Mouse (Mus musculus): ENCODE data around the gene Ccl5.
"Not testable (repeated sequence)": the region's sequence is repeated elsewhere in the genome, so short reads cannot be mapped to it uniquely, and the experiment has no call there.

Gene Ccl5

DNA sequence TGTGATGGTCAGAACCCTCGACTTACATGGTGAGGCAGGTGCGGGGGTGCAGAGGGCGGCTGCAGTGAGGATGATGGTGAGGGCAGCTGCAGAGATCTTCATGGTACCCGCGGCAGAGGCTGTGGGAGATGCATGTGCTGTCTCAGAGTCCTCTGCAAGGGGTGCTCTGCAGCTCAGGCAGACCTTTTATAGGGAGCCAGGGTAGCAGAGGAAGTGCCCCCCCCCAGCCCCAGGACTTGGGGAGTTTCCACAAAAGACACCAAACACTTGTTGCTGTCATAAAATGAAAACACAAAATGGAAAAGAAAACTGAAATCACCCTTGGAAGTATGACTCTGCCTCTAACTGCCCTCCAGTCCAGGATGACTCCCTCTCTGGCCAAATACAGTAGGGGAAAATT, at the start of gene Ccl5:
Gene Ccl5, minus strand, starts transcription at position 159 of the 400 bp plus-strand sequence.
- no peak for DNase-seq (ENCODE audit: low spot score in 2 of 2)

DNA sequence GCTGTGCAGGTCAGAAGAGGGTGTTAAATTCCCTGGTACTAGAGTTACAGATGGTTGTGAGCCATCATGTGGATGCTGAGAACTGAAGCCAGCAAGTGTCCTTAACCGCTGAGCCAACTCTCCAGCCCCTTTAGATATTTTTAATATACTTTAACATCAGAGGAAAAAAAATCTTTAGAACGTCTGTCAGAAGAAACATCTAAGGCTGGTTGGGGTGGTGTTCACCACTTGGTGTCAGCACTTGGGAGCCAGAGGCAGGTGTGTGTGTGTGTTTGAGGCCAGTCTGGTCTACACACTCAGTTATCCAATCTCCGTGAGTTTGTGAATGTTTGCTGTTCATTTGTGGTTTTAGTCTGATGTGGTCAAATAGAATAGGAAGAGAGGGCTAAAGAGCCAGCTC, 48.7 kb upstream of the Ccl5 start:
- no peak for DNase-seq (ENCODE audit: low spot score in 2 of 2)

DNA sequence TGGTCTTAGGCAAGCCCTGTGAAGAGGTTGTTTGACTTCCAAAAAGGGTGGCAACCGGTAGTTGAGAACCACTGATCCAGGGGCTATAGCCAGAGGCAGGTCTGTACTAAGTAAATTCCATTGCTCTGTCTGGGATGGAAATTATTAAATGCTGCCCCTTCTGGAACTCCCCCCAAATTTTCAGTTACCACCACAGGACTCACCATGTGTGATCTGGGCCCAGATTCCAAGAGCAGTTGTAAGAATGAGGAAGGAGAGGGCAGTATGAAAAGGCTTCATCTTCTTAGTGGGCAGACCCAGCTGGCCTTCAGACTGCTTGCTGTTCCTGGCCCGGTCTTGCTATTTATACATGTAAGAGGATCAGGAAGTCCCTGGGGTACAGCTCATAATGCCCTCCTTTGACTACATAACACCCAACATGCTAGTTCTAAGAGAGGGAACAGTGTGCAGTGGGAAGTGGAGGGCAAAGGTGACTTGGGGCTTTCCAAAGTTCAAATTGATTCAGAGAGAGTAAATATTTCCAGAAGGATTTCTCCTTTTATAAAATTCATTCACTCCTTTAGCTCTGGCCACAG, 48.0 kb upstream of the Ccl5 start, which contains the start of gene Ccl9:
Gene Ccl9, minus strand, starts transcription at position 451 of the 575 bp plus-strand sequence.
- peak; percentile 26 to 48 for DNase-seq (ENCODE audit: low spot score in 2 of 2)

DNA sequence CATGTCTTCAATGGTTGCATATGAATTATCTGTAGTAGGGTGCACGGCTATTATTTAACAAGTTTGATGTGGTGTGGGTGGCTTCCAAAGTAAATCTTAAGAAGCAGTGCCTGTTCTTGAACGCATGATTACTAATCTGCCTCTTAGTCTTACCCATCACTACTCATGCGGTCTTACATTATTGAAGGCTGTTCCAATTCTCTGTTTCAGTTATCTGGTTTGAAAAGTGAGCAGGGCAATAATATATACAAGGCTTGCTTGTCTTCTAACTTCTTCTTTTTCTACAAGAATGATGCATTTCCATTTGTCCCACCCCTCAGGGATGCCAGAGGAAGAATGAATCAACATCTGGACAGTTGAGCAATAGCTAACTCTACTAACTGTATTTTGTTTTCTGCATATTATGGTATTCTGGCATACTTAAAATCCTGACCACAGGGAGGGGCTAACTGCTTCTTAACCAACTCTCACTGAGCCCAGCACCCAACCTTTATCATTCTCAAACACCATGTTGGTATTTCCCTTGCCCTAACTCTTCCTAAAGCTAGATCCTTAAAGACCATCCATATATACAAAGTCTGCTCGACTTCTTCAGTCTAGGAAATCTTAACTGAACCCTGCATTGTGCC, 46.7 kb upstream of the Ccl5 start:
- DNase-seq (ENCODE audit: low spot score in 2 of 2) = peak; percentile 27 to 36

DNA sequence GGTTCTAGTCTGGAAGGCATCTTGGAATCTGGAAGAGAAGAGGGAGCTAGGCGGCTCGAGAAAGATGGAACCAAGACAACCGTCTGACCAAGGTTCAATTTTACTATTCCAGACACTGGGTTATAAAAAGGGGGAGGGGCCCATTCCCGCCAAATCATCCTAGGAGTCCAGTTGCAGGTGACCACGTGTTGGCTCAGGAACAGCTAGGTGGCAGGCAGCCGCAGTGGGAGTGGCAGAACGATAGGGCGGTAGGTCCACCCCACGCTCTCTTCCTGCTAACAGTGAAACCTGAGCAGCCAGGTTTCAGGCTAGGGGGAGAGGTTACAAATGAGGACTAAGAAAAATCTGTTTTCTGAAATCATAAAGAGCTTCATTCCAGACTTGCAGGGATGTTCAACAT, 42.5 kb upstream of the Ccl5 start:
- DNase-seq (ENCODE audit: low spot score in 2 of 2) = no peak

DNA sequence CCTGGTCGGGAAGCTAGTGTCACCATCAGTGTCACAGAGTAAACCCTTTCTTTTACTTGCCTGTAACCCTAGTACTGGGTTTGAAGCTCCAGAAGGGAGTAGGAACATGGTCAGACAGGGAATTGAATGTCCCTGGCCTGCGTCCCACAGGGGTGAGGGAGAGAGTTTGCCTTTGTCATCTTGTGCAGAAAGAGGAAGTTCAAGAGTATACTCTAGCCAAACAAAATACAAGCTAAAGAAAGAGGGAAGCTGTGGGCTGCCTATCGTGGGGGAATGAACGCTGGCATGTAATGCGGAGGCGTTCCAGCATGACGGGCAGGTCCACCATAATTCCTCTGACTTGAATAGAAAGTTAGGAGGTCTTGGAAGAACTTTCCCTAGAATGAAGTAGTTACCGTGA, 41.9 kb upstream of the Ccl5 start:
- peak; percentile 54 to 74 for DNase-seq (ENCODE audit: low spot score in 2 of 2)

DNA sequence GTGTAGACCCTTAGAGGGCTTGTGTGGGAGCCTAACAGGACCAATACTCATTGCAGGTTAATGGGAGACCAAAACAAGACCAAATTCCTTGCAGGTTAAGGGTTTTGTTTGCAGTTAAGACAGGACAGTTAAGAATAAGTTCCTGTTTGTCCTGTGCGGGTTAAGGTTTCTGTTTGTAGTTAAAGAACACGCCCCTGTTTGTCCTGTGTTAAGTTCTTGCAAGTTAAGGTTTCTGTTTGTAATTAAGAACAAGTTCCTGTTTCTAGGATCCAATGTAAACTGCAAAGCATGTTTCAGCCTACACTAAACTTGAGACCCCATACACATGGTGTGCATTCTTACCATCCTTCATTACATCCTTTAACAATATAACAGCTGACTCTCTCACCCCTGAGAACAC, 39.9 kb upstream of the Ccl5 start:
- DNase-seq (ENCODE audit: low spot score in 2 of 2) = no peak

DNA sequence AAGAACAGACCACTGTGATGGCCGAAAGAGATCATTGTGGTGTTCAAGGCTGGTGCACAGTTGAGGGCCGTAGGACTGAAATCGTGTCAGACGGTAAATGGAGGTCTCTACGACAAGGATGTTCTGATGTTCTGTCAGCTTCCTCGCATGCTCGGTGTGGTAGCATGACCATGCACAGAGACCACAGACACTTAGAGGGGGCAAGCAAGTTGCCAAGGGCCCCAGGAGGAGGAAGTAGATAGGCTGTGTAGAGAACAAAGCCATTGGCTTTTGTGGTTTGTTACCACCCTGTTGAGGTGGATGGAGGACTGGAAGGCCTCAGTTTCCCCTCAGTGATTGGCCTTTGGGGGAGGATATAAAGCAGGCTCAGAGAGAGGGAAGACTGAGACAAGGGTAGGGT, 38.9 kb upstream of the Ccl5 start:
- no peak for DNase-seq (ENCODE audit: low spot score in 2 of 2)

DNA sequence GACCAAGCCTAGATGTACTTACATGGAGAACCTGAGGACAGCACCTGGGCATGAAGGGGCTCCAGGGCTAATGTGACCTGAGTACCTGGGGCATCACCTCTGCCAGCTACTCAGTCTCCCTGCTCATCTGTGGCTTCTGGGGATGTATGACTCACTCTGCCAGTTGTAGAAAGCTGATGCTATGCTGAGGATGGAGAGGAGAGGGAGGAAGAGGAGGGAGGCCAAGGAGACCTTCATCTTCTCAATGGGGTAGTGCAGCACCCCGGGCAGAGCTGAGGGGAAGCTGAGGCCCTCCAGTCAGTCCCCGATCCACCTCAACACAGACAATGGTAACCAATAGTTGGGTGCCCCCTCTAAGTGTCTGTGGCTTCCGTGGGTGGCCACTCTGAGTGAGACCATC, 38.5 kb upstream of the Ccl5 start:
- DNase-seq (ENCODE audit: low spot score in 2 of 2) = no peak

DNA sequence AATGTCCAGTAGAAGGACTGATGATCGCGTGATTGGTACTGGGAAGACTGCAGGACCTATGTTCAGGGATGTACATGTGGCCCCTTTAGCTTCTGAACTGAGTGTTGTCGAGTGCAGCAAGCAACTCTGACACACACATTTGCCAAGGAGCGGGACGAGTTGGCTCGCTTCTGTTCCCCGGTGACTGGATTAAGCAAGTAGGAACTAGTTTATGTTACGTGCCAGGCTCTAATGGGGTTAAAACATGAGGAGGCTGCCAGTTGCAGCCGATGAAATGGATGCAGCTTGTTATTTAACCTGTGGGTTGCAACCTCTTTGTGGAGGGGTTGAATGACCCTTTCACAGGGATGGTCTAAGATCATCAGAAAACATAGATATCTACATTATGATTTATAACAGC, 37.7 kb upstream of the Ccl5 start:
- DNase-seq (ENCODE audit: low spot score in 2 of 2) = no peak

DNA sequence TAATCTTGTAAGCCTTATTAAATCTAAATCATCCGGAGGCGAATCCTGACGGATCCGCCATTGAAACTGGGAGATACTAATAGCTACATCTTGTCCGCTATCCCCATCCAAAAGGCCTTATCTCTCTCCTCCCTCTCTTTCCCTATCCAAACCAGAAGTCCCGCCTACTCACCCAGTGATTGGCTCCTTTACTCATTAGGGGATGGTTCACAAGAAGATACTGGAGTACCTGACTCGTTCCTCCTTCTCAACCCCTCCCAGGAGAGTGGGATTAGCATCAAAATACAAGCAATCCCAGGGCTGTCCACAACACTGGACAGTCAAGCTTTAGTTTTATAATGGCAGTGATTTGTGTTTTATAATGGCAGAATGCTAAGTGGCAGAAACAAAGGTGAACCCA, 37.0 kb upstream of the Ccl5 start:
- no peak for DNase-seq (ENCODE audit: low spot score in 2 of 2)

DNA sequence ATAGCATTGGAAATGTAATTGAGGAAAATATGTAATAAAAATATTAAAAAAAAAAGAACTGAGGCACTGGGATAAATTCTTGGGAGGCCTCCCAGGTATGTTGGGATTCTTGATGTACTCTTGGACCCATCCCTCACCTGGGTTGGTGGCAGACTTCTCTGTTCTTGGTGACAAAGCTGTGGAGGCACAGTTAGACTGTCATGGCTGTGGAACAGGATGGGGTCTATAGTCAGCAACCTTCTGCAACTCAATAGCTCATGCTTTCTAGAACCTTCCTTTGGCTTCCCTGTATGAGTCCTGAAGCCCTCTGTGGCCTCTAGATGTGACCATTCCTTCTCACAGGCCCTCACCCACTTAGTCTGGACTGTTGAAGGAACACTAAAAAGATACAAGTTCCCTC, 36.3 kb upstream of the Ccl5 start:
- no peak for DNase-seq (ENCODE audit: low spot score in 2 of 2)

DNA sequence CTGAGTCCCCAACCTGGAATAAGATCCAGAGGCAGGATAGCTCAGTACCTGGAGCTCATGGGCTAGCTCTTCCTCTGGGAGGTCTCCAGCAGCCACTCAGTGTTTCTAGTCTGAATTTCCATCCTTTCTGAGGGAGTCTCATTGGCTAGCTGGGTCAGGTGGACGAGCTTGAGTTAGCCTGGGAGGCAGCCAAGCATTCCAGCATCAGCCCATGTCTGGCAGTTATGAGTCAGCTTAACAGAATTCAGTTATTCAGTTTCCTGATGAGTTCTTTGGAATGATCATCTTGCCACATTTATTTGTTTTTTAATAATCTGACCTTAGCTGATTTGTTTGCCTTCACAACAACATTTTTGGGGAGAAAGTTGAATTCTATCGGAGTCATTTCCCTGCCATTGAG, 33.4 kb upstream of the Ccl5 start:
- DNase-seq (ENCODE audit: low spot score in 2 of 2) = peak in 1 of 2 experiments; percentile 34

DNA sequence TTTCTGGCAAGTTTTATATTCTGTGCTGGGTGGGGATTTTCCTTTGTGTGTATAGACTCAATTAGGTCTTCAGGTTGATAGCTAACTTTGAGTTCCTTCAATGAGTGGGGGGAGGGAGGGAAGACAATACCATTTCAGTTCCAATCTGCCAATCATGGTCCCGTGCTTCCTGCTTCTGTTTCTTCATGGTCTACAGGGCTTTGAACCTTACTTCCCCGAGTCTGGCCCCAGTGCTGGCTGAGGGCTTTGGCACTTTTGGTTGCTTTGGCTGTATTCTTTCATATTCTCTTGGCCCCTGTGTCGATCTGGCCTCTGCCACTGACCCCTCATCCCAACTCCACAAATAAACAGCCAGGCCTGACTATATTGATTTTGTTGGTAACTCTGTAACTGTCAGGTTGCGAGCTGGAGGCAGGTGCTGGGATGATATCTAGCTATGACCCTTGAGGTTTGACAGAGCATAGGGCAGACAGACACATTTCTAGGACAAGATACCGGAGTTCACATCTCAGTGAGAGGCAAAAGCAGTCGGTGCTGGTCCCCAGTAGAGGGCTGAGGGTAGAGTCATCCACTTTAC, 32.1 kb upstream of the Ccl5 start:
- no peak for DNase-seq (ENCODE audit: low spot score in 2 of 2)

DNA sequence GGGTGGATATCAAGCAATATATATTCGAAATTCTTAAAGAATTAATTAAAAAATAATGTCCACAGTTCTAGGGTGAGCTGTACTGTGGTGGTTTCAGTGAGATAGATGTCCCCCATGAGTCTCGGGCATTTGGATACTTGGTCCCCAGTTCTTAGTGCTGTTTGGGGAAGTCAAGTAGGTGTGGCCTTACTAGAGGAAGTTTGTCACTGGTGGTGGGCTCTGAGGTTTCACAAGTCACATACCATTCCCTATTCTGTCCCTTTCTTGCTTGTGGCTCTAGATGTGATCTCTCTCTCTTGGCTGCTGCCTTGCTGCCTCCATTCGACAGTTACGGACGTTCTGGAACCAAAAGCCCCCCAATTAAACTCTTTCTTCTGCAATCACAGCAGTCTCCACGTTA, 30.1 kb upstream of the Ccl5 start:
- no peak for DNase-seq (ENCODE audit: low spot score in 2 of 2)

DNA sequence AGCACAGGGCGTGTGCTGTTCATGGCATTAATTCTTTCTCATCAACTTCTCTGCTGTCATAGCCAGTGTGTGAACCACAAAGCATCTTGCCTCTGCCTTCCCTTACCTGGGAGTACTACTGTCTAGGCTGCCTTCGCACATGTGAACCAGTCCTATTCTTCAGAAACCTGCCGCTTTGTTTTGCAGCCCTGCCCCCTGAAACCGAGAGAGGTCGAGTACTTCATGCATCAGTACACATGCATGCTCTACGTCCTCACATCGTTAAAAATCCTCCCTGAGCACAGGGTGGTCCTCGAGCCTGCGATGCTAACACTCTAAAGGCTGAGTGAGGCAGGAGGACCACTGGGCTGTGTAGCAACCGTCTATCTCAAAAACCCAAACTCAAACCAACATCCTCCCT, 26.8 kb upstream of the Ccl5 start:
- DNase-seq (ENCODE audit: low spot score in 2 of 2) = no peak

DNA sequence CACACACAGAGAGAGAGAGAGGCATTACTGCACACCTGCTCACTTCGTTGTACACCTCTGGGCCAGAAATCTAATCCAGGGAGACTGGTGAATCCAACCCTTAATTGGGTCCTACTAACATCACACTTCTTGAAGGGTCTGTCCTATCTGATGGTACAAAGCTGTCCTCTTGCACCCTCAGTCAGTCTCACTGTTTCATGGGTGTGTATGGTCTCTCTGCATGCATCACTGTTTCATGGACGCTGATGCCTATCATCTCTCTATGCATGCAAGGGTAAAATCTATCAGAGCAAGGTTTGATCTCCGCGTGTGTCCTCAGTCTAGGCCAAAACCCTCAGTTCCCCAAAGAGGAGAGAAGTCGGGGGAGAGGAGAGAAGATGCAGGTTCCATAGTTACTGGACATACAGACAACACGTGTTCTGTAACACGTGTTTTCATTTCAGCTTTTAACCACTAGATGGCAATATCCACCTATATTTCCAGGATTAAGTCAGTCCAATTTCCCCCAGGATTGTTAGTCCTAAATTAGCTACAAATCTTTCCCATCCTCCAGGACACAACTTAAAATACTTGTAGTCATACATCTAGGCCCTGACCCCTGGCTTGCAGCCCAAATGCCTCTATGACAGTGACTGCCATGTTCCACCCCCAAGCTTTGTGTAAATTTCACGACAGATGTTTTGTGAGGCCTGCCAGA, 25.9 kb upstream of the Ccl5 start:
- peak; percentile 36 to 40 for DNase-seq (ENCODE audit: low spot score in 2 of 2)

DNA sequence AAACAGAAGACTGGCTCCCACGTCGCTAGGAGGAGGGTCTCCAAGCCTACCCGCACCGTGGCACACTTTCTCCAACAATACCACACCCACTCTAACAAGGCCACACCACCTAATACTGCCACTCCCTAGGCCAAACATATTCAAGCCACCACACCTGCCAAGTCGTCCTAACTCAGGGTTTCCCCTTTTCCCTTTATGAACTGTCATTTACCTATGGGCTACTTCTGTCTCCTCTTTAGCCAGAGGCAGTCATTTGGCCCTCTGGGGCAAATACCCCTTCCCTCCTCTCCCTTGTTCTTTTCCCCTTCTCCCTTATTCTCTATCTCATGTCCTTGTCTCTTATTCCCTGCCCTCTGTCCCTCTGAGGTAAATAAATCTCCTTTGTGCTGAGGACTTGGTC, 21.4 kb upstream of the Ccl5 start:
- DNase-seq (ENCODE audit: low spot score in 2 of 2) = no peak

DNA sequence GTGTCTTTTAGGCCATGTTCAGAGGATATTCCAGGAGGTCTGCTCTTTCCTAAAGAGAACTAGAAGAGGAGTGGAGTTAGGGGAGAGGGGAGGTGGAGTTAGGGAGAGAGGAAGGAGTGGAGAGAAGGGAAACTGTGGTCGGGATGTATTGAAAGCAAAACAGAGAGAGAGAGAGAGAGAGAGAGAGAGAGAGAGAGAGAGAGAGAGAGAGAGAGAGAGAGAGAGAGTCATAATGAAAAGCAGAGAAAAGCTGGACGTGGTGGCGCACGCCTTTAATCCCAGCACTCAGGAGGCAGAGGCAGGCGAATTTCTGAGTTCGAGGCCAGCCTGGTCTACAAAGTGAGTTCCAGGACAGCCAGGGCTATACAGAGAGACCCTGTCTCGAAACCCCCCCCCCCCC, 20.7 kb upstream of the Ccl5 start:
- not testable (repeated sequence) for DNase-seq (ENCODE audit: low spot score in 2 of 2)

DNA sequence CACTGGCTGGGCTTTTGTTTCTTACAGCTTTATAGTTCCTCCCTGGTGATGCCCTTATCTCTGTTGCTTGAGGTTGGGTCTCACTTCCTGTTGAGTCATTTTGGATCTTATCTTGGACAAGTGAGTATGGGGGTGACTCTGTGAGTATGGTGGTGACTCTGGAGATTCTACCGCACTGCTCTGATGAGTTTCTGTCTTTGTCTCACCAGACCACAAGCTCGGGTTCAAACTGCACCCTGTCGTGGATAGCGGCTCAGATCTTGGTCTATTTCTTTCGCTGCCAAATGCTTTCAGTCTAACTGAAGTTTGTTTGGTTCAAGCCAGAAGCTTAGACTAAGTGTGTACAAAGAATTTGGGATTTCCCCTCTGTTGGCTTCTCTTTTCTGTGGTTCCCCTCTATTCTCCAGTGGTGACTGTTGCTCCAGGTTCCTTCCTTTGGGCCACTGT, 19.9 kb upstream of the Ccl5 start:
- DNase-seq (ENCODE audit: low spot score in 2 of 2) = no peak

DNA sequence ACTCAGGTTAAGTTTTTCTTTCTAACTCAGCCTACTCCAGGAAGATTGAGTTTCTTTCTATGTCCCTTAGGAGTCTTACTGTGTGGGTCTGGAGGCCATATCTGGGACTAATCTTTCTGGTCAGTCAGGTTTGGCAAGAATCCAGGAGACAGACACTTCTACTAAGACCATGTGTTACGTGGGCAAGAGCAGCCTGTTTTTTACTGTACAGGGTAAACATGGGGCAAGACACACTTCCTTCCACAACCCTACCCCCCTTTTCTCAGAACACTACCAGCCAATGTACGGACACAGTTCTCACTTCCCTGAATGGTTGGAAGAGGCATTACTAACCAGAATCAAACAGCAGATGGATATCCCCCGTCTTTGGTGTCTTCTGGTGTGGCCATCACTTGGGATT, 13.9 kb upstream of the Ccl5 start:
- no peak for DNase-seq (ENCODE audit: low spot score in 2 of 2)

DNA sequence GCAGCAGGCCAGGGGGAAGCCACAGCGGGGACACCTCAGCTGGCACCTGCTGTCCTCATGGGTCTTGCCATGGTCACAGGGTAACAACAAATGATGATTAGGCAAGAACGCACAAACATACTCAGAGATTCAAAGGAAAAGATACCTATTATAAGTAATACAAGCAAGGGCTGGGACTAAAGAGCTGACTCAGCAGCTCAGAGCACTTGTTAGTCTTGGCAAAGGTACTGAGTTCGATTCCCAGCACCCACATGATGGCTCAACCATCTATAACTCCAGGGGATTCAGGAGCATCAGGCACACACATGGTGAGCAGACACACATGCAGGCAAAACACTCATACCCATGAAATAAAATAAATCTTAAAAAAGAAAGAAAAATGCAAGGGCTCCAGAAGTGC, 11.1 kb upstream of the Ccl5 start:
- no peak for DNase-seq (ENCODE audit: low spot score in 2 of 2)

DNA sequence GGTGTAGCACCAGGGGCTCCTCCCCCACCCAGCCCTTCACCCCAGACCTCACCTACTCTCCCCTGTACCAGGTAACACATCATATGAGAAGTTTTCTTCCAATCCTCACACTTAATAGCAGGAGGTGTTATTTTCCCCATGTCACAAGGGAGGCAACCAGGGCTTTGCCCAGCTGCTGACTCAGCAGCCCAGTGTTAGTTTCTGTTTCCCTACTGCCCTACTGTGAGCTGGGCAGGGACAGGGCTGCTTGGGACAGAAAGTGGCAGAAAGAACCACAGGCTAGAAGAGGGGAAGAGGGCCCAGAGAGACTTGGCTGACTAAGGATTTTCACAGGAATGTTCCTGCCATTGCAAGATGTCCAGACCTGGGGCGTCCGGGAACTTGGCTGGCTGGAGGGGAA, 10.6 kb upstream of the Ccl5 start:
- no peak for DNase-seq (ENCODE audit: low spot score in 2 of 2)

Measured in heart, adult 9 months (tissue).